Mouse (Mus musculus): ENCODE measurements around the gene Gp9. TPM values are rescaled to one million over a fixed set of nuclear protein-coding genes. Genes with fewer than 3 reads are reported as not detected.

Gp9 gene
- polyA plus RNA-seq, 1 experiment from 2014 or later = 3.3 TPM

- Histone ChIP-seq H3K9ac (ENCODE audit: low read length) (no peak overlapping the region), H3K4me2 (ENCODE audit: low read length) (no peak overlapping the region), H3K4me1 (replicated peaks; ENCODE audit: control insufficient read depth, insufficient read depth, low read length) (peaks cover 11% of the 10 kb centered on the region), H3K36me3 (ENCODE audit: control insufficient read depth, insufficient read depth, low read length) (no peaks in the 10 kb centered on the region), H3K27ac (ENCODE audit: low read depth) (no peak overlapping the region), H3K4me3 (ENCODE audit: low read depth, low read length) (no peak overlapping the region), H3K27me3 (replicated peaks; ENCODE audit: control insufficient read depth, insufficient read depth, low read length) (no peaks in the 10 kb centered on the region), H3K9me3 (ENCODE audit: control insufficient read depth, low read length) (no peaks in the 10 kb centered on the region)
- ATAC-seq (replicated peaks; ENCODE audit: low FRiP score, low TSS enrichment, low read depth) = no peak
- no peak for DNase-seq (ENCODE audit: low spot score)
- 69% methylated on average over 2 of the region's 2 CpGs for WGBS
Observed at GRCm38 (mm10) chr6:87806028-87806427, 28.2 kb downstream of the Gp9 start.

- no peak overlapping the region for H3K27ac ChIP-seq (ENCODE audit: low read depth)
- no peaks in the 10 kb centered on the region for H3K36me3 ChIP-seq (ENCODE audit: control insufficient read depth, insufficient read depth, low read length)
- H3K27me3 ChIP-seq (replicated peaks; ENCODE audit: control insufficient read depth, insufficient read depth, low read length) = no peaks in the 10 kb centered on the region
- ATAC-seq (replicated peaks; ENCODE audit: low FRiP score, low TSS enrichment, low read depth) (no peak), DNase-seq (ENCODE audit: low spot score) (no peak)
- H3K9ac ChIP-seq (ENCODE audit: low read length) = no peak overlapping the region
- 59% methylated on average over 2 of the region's 2 CpGs for WGBS
- no peak overlapping the region for H3K4me2 ChIP-seq (ENCODE audit: low read length)
- peaks cover 11% of the 10 kb centered on the region for H3K4me1 ChIP-seq (replicated peaks; ENCODE audit: control insufficient read depth, insufficient read depth, low read length)
- no peak overlapping the region for H3K4me3 ChIP-seq (ENCODE audit: low read depth, low read length)
- no peaks in the 10 kb centered on the region for H3K9me3 ChIP-seq (ENCODE audit: control insufficient read depth, low read length)
Observed at GRCm38 (mm10) chr6:87806857-87807256, 29.0 kb downstream of the Gp9 start.

GRCm38 (mm10) chr6:87807735-87808440, 30.0 kb downstream of the Gp9 start:
- H3K9me3 ChIP-seq (ENCODE audit: control insufficient read depth, low read length) = no peaks in the 10 kb centered on the region
- WGBS = 87% methylated on average over 4 of the region's 4 CpGs
- no peak for DNase-seq (ENCODE audit: low spot score)
- H3K27me3 ChIP-seq (replicated peaks; ENCODE audit: control insufficient read depth, insufficient read depth, low read length) = no peaks in the 10 kb centered on the region
- H3K4me3 ChIP-seq (ENCODE audit: low read depth, low read length) = no peak overlapping the region
- H3K27ac ChIP-seq (ENCODE audit: low read depth) = no peak overlapping the region
- no peak for ATAC-seq (replicated peaks; ENCODE audit: low FRiP score, low TSS enrichment, low read depth)
- H3K4me2 ChIP-seq (ENCODE audit: low read length) = no peak overlapping the region
- peaks cover 13% of the 10 kb centered on the region for H3K4me1 ChIP-seq (replicated peaks; ENCODE audit: control insufficient read depth, insufficient read depth, low read length)
- no peak overlapping the region for H3K9ac ChIP-seq (ENCODE audit: low read length)
- no peaks in the 10 kb centered on the region for H3K36me3 ChIP-seq (ENCODE audit: control insufficient read depth, insufficient read depth, low read length)

GRCm38 (mm10) chr6:87808521-87808920, 30.6 kb downstream of the Gp9 start:
- H3K4me2 ChIP-seq (ENCODE audit: low read length) = no peak overlapping the region
- H3K36me3 ChIP-seq (ENCODE audit: control insufficient read depth, insufficient read depth, low read length) = no peaks in the 10 kb centered on the region; the same call in 1 of the 2 replicates
- DNase-seq (ENCODE audit: low spot score) (no peak), ATAC-seq (replicated peaks; ENCODE audit: low FRiP score, low TSS enrichment, low read depth) (no peak)
- no peak overlapping the region for H3K9ac ChIP-seq (ENCODE audit: low read length)
- H3K27me3 ChIP-seq (replicated peaks; ENCODE audit: control insufficient read depth, insufficient read depth, low read length) = no peaks in the 10 kb centered on the region
- no peaks in the 10 kb centered on the region for H3K9me3 ChIP-seq (ENCODE audit: control insufficient read depth, low read length)
- 71% methylated on average over 3 of the region's 3 CpGs for WGBS
- H3K4me3 ChIP-seq (ENCODE audit: low read depth, low read length) = no peak overlapping the region
- H3K4me1 ChIP-seq (replicated peaks; ENCODE audit: control insufficient read depth, insufficient read depth, low read length) = peaks cover 13% of the 10 kb centered on the region
- no peak overlapping the region for H3K27ac ChIP-seq (ENCODE audit: low read depth)

GRCm38 (mm10) chr6:87809144-87809543, 31.3 kb downstream of the Gp9 start:
- no peaks in the 10 kb centered on the region; the same call in 1 of the 2 replicates for H3K36me3 ChIP-seq (ENCODE audit: control insufficient read depth, insufficient read depth, low read length)
- no peaks in the 10 kb centered on the region for H3K9me3 ChIP-seq (ENCODE audit: control insufficient read depth, low read length)
- DNase-seq (ENCODE audit: low spot score) (no peak), ATAC-seq (replicated peaks; ENCODE audit: low FRiP score, low TSS enrichment, low read depth) (no peak)
- no peaks in the 10 kb centered on the region for H3K27me3 ChIP-seq (replicated peaks; ENCODE audit: control insufficient read depth, insufficient read depth, low read length)
- no peak overlapping the region for H3K27ac ChIP-seq (ENCODE audit: low read depth)
- no peak overlapping the region for H3K9ac ChIP-seq (ENCODE audit: low read length)
- no peak overlapping the region for H3K4me3 ChIP-seq (ENCODE audit: low read depth, low read length)
- no peak overlapping the region for H3K4me2 ChIP-seq (ENCODE audit: low read length)
- WGBS = 91% methylated on average over 2 of the region's 2 CpGs
- H3K4me1 ChIP-seq (replicated peaks; ENCODE audit: control insufficient read depth, insufficient read depth, low read length) = peaks cover 13% of the 10 kb centered on the region

GRCm38 (mm10) chr6:87809651-87810161, 31.8 kb downstream of the Gp9 start:
- H3K9me3 ChIP-seq (ENCODE audit: control insufficient read depth, low read length) = no peaks in the 10 kb centered on the region
- no peak overlapping the region for H3K27ac ChIP-seq (ENCODE audit: low read depth)
- ATAC-seq (replicated peaks; ENCODE audit: low FRiP score, low TSS enrichment, low read depth) = no peak
- H3K4me1 ChIP-seq (replicated peaks; ENCODE audit: control insufficient read depth, insufficient read depth, low read length) = peaks cover 13% of the 10 kb centered on the region
- WGBS = 92% methylated on average over 6 of the region's 6 CpGs
- no peaks in the 10 kb centered on the region for H3K27me3 ChIP-seq (replicated peaks; ENCODE audit: control insufficient read depth, insufficient read depth, low read length)
- H3K36me3 ChIP-seq (ENCODE audit: control insufficient read depth, insufficient read depth, low read length) = peaks cover 4% of the 10 kb centered on the region; the same call in 1 of the 2 replicates
- H3K4me2 ChIP-seq (ENCODE audit: low read length) = peak overlapping the region; percentile 90
- no peak overlapping the region for H3K4me3 ChIP-seq (ENCODE audit: low read depth, low read length)
- no peak overlapping the region for H3K9ac ChIP-seq (ENCODE audit: low read length)
- DNase-seq (ENCODE audit: low spot score) = no peak

GRCm38 (mm10) chr6:87810311-87810710, 32.4 kb downstream of the Gp9 start:
- Histone ChIP-seq H3K9ac (ENCODE audit: low read length) (no peak overlapping the region; the same call in 1 of the 2 replicates), H3K36me3 (ENCODE audit: control insufficient read depth, insufficient read depth, low read length) (peaks cover 6% of the 10 kb centered on the region; the same call in 1 of the 2 replicates), H3K9me3 (ENCODE audit: control insufficient read depth, low read length) (no peaks in the 10 kb centered on the region), H3K27ac (ENCODE audit: low read depth) (no peak overlapping the region), H3K4me1 (replicated peaks; ENCODE audit: control insufficient read depth, insufficient read depth, low read length) (peaks cover 13% of the 10 kb centered on the region), H3K4me2 (ENCODE audit: low read length) (peak overlapping the region; percentile 90), H3K4me3 (ENCODE audit: low read depth, low read length) (peak overlapping the region; percentile 84), H3K27me3 (replicated peaks; ENCODE audit: control insufficient read depth, insufficient read depth, low read length) (no peaks in the 10 kb centered on the region)
- no peak for DNase-seq (ENCODE audit: low spot score)
- no peak for ATAC-seq (replicated peaks; ENCODE audit: low FRiP score, low TSS enrichment, low read depth)
- WGBS = 42% methylated on average over 6 of the region's 6 CpGs

- Histone ChIP-seq H3K9me3 (ENCODE audit: control insufficient read depth, low read length) (no peaks in the 10 kb centered on the region), H3K36me3 (ENCODE audit: control insufficient read depth, insufficient read depth, low read length) (peaks cover 10% of the 10 kb centered on the region), H3K4me3 (ENCODE audit: low read depth, low read length) (peak overlapping the region; percentile 84), H3K9ac (ENCODE audit: low read length) (peak overlapping the region; percentile 71), H3K27me3 (replicated peaks; ENCODE audit: control insufficient read depth, insufficient read depth, low read length) (no peaks in the 10 kb centered on the region), H3K4me2 (ENCODE audit: low read length) (peak overlapping the region; percentile 90), H3K4me1 (replicated peaks; ENCODE audit: control insufficient read depth, insufficient read depth, low read length) (peaks cover 13% of the 10 kb centered on the region), H3K27ac (ENCODE audit: low read depth) (peak overlapping the region; percentile 80)
- peak; percentile 75 for ATAC-seq (replicated peaks; ENCODE audit: low FRiP score, low TSS enrichment, low read depth)
- under 1% methylated on average over 77 of the region's 77 CpGs for WGBS
- peak; percentile 84 for DNase-seq (ENCODE audit: low spot score)
Observed at GRCm38 (mm10) chr6:87810713-87811669, 33.1 kb downstream of the Gp9 start.
